Mouse (Mus musculus): ENCODE data around the gene Bcl2l13.

The Bcl2l13 gene

DNA sequence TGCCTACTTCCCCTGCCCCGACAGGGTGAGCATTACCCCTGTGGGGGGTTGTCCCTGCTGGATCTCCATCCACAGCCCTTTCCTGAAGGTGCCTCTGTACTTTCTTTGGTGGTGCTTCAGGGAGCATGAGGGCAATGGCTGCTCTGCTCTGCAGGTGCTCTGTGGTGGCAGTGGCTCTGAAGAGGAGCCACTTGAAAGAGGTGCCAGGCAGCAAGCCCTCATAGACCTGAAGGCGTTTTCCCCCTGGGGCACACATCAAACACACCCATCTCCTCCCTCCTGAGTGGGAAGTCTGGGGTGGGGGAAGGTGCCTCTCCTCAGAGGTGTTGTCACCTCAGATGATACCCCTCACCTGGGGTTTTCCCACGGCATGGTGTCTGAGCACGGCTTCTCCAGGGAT, 98.2 kb downstream of the Bcl2l13 start:
- H3K9me3 ChIP-seq (ENCODE audit: low read length): no peaks in the 10 kb centered on the region
- no peak overlapping the region for H3K4me3 ChIP-seq (replicated peaks; ENCODE audit: low read length)
- no peak for TF ChIP-seq CTCF (conservative IDR thresholded peaks at IDR 0.05; ENCODE audit: low read length)
- TF ChIP-seq NANOG (IDR thresholded peaks at IDR 0.05; ENCODE audit: borderline replicate concordance, low read length): no peak
- TF ChIP-seq POU5F1 (IDR thresholded peaks at IDR 0.05; ENCODE audit: borderline replicate concordance, low read length): no peak
- H3K4me1 ChIP-seq (replicated peaks; ENCODE audit: low read depth, low read length): peaks cover 41% of the 10 kb centered on the region
- no peaks in the 10 kb centered on the region for H3K27me3 ChIP-seq (ENCODE audit: insufficient read depth, low read length)
- H3K36me3 ChIP-seq (ENCODE audit: insufficient read depth, low read length): peaks cover 11% of the 10 kb centered on the region; the same call in 1 of the 2 replicates

DNA sequence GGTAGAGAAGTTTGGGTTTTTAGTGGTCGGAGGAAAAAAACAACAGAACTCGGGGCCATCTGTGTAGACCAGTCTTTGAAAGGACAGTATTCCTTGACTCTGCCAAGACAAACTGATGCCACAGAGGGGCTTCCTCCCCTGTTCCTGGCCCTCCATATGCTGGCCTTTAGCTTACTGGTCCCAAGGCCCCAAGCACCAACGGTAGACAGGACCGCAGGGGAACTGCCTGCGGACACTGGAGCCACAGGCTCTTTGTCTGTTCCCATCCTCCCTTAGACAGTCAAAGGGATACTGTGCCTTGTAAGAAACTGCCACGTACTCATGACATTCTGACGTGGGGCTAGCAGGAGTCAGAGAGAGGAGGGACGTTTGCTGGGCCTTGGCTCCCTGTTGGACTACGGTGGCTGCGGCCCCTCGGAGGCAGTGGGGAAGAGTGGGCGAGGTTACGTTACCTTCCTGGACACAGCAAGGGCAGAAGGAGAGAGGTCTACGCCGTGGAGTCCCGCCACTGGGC, 101.1 kb downstream of the Bcl2l13 start:
- Histone ChIP-seq H3K4me3 (replicated peaks; ENCODE audit: low read length) (no peak overlapping the region), H3K36me3 (ENCODE audit: insufficient read depth, low read length) (peaks cover 11% of the 10 kb centered on the region; the same call in 1 of the 2 replicates), H3K9me3 (ENCODE audit: low read length) (no peaks in the 10 kb centered on the region), H3K4me1 (replicated peaks; ENCODE audit: low read depth, low read length) (peaks cover 64% of the 10 kb centered on the region), H3K27me3 (ENCODE audit: insufficient read depth, low read length) (no peaks in the 10 kb centered on the region)
- no peak for TF ChIP-seq POU5F1 (IDR thresholded peaks at IDR 0.05; ENCODE audit: borderline replicate concordance, low read length)
- TF ChIP-seq NANOG (IDR thresholded peaks at IDR 0.05; ENCODE audit: borderline replicate concordance, low read length): no peak
- TF ChIP-seq CTCF (conservative IDR thresholded peaks at IDR 0.05; ENCODE audit: low read length): no peak

DNA sequence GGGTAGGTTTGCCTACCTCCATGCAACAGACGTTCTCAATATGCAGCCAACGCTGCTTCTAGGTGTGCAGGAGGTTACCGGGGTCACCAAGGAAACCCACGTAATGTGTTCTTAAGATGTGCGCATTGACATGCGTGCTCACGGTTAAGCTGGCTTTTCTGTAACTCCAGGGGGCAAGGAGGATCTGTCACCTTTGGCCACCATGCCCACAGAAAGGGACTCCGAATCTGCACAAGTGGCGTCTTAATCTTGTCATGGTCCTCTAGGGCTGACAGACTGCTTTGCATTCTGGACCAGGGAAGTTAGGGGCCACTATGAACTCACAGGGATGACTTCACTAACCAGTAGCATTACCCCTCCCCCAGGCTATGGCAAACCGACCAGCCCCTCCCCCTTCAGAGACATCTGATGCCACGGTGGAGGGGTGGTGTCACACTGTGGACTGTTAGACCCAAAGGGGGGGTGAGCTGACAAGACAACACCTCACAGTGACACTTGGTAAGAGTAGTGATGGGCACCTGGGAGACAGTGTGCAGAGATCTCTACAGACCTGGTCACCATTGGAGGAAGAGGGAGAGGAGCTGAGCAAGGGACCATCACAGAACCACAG, 102.1 kb downstream of the Bcl2l13 start:
- no peaks in the 10 kb centered on the region for H3K27me3 ChIP-seq (ENCODE audit: insufficient read depth, low read length)
- no peaks in the 10 kb centered on the region for H3K9me3 ChIP-seq (ENCODE audit: low read length)
- TF ChIP-seq CTCF (conservative IDR thresholded peaks at IDR 0.05; ENCODE audit: low read length): no peak
- TF ChIP-seq NANOG (IDR thresholded peaks at IDR 0.05; ENCODE audit: borderline replicate concordance, low read length): no peak
- no peak for TF ChIP-seq POU5F1 (IDR thresholded peaks at IDR 0.05; ENCODE audit: borderline replicate concordance, low read length)

DNA sequence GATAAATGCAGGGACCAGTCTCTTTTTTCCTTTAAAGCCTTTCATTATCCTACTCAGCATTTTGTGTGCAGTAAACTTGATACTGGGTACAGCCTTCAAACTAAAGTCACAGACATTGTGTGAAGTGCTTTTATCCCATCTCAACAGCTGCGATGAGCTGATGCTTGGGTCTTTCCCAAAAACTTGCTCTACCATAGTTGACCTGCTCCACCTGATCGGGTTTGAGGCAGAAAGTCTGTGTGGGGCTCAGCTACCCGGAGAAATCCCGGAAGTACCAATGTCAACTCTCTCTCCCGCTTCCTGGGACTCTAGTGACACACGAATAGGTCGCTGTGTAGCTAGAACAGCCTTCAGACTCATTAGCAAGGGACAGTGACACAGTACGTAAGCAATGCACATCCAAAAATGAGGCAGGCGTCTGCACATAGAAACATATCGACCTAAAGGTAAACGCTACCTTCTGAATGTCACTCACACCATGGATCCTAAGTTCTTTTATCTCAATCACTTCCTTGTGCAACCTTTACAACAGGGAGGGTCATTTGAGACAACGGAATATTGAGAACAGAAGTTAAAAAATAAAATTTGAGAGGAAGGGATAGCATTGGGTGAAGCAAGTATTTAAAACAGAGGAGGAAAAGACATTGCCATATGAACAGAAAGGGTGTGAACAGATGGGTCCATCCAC, 102.9 kb downstream of the Bcl2l13 start:
- TF ChIP-seq POU5F1 (IDR thresholded peaks at IDR 0.05; ENCODE audit: borderline replicate concordance, low read length) (no peak), CTCF (conservative IDR thresholded peaks at IDR 0.05; ENCODE audit: low read length) (no peak), NANOG (IDR thresholded peaks at IDR 0.05; ENCODE audit: borderline replicate concordance, low read length) (no peak)
- Histone ChIP-seq H3K9me3 (ENCODE audit: low read length) (no peaks in the 10 kb centered on the region), H3K27me3 (ENCODE audit: insufficient read depth, low read length) (no peaks in the 10 kb centered on the region), H3K4me3 (replicated peaks; ENCODE audit: low read length) (no peak overlapping the region), H3K36me3 (ENCODE audit: insufficient read depth, low read length) (peaks cover 9% of the 10 kb centered on the region; the same call in 1 of the 2 replicates), H3K4me1 (replicated peaks; ENCODE audit: low read depth, low read length) (peaks cover 69% of the 10 kb centered on the region)

More for the DNA sequence above, 102.1 kb downstream of the Bcl2l13 start:
- Histone ChIP-seq H3K36me3 (ENCODE audit: insufficient read depth, low read length) (peaks cover 10% of the 10 kb centered on the region; the same call in 1 of the 2 replicates), H3K4me3 (replicated peaks; ENCODE audit: low read length) (no peak overlapping the region), H3K4me1 (replicated peaks; ENCODE audit: low read depth, low read length) (peaks cover 62% of the 10 kb centered on the region)

DNA sequence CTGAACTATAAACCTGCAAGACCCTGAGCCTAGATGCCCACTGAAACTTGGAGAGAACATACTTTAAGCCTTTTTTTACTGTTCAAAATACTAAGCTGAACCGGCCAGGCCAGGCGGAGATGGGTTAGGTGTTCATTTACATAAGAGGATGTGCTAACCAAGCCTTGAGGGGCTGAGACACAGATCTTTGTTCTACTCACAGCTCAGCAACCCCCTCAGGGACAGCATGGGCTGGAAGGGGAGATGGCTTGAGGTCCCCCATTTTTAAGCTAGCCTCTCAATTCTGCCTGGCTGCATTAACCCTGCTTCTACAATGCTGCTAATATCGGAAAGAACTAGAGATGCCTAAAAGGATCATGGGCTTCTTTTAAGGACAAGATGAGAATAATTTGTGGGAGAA, 103.8 kb downstream of the Bcl2l13 start:
- Histone ChIP-seq H3K27me3 (ENCODE audit: insufficient read depth, low read length) (no peaks in the 10 kb centered on the region), H3K9me3 (ENCODE audit: low read length) (no peaks in the 10 kb centered on the region)
- no peak for TF ChIP-seq CTCF (conservative IDR thresholded peaks at IDR 0.05; ENCODE audit: low read length)
- no peak for TF ChIP-seq NANOG (IDR thresholded peaks at IDR 0.05; ENCODE audit: borderline replicate concordance, low read length)
- no peak for TF ChIP-seq POU5F1 (IDR thresholded peaks at IDR 0.05; ENCODE audit: borderline replicate concordance, low read length)

DNA sequence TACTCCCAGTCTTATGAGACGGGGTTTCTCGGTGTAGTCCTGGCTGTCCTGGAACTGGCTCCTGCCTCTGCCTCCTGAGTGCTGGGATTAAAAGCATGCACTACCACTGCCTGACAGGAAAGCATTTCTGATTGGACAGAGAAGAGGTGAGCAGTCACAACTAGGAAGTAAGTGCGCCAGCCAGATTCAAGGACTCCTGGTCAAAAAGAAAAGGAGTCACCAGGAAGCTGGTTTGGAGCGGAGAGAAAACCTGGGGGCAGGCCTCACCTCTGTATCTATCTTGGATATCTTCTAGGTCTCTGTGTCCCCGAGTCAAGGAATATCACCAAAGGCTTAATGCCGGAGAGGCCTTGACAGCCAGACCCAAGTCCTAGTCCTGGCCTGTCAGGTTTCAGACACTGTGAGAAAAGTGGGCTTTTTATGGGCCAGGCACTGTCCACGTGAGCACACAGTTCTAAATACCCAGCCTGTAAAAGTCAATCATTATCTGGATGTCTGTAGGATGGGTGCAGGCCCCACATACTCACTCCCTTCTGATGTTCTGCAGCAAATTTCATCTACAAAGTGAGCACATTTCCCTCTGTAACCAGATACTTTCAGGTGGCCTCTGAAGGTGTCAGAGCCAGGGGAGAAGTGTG, 104.6 kb downstream of the Bcl2l13 start:
- Histone ChIP-seq H3K4me3 (replicated peaks; ENCODE audit: low read length) (no peak overlapping the region), H3K36me3 (ENCODE audit: insufficient read depth, low read length) (peaks cover 4% of the 10 kb centered on the region; the same call in 1 of the 2 replicates), H3K4me1 (replicated peaks; ENCODE audit: low read depth, low read length) (peaks cover 53% of the 10 kb centered on the region), H3K27me3 (ENCODE audit: insufficient read depth, low read length) (no peaks in the 10 kb centered on the region), H3K9me3 (ENCODE audit: low read length) (no peaks in the 10 kb centered on the region)
- TF ChIP-seq NANOG (IDR thresholded peaks at IDR 0.05; ENCODE audit: borderline replicate concordance, low read length): no peak
- no peak for TF ChIP-seq POU5F1 (IDR thresholded peaks at IDR 0.05; ENCODE audit: borderline replicate concordance, low read length)
- no peak for TF ChIP-seq CTCF (conservative IDR thresholded peaks at IDR 0.05; ENCODE audit: low read length)

More for the DNA sequence above, 103.8 kb downstream of the Bcl2l13 start:
- Histone ChIP-seq H3K36me3 (ENCODE audit: insufficient read depth, low read length) (peaks cover 4% of the 10 kb centered on the region; the same call in 1 of the 2 replicates), H3K4me1 (replicated peaks; ENCODE audit: low read depth, low read length) (peaks cover 61% of the 10 kb centered on the region), H3K4me3 (replicated peaks; ENCODE audit: low read length) (no peak overlapping the region)

DNA sequence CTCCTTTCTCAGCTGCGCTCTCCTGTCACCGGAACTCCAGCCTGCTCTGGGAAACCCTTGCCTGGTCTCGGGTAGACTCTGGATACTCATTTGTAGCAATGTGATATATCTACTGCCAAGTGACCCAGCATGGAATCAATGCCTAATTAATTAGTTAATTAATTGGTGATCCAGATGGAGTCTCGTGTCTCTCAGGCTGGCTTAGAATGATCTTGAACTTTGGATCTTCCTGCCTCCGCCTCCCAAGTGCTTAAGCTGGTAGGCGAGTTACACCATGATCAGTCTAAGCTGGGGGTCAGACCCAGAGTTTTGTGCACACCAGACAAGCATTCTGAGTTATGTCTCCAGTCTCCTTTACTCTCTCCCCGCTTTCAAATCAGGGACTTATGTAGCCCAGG, 105.1 kb downstream of the Bcl2l13 start:
- H3K9me3 ChIP-seq (ENCODE audit: low read length): no peaks in the 10 kb centered on the region
- H3K36me3 ChIP-seq (ENCODE audit: insufficient read depth, low read length): peaks cover 7% of the 10 kb centered on the region; the same call in 1 of the 2 replicates
- no peaks in the 10 kb centered on the region for H3K27me3 ChIP-seq (ENCODE audit: insufficient read depth, low read length)
- H3K4me1 ChIP-seq (replicated peaks; ENCODE audit: low read depth, low read length): peaks cover 52% of the 10 kb centered on the region
- no peak overlapping the region for H3K4me3 ChIP-seq (replicated peaks; ENCODE audit: low read length)
- TF ChIP-seq NANOG (IDR thresholded peaks at IDR 0.05; ENCODE audit: borderline replicate concordance, low read length) (no peak), POU5F1 (IDR thresholded peaks at IDR 0.05; ENCODE audit: borderline replicate concordance, low read length) (no peak), CTCF (conservative IDR thresholded peaks at IDR 0.05; ENCODE audit: low read length) (no peak)

DNA sequence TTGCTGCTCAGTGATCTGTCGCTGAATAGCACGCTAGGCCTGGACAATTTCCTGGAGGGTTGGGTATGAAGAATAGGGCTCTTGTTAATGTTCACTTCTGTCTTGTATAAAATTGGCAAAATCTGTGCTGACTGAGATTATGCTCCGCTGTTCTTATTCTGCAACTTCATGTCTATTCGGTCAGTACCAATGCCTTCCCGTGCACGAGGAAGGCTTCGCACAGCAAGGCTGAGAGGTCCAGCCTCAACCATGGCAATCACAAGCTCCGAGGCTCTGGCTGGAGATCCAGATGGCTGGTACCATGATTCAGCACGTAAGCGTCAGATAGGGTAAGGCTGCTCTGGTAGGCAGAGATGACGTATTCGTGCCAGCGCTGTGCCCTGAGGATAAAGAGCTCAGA, 105.6 kb downstream of the Bcl2l13 start:
- Histone ChIP-seq H3K27me3 (ENCODE audit: insufficient read depth, low read length) (no peaks in the 10 kb centered on the region), H3K4me1 (replicated peaks; ENCODE audit: low read depth, low read length) (peaks cover 52% of the 10 kb centered on the region), H3K36me3 (ENCODE audit: insufficient read depth, low read length) (peaks cover 7% of the 10 kb centered on the region; the same call in 1 of the 2 replicates), H3K9me3 (ENCODE audit: low read length) (no peaks in the 10 kb centered on the region), H3K4me3 (replicated peaks; ENCODE audit: low read length) (no peak overlapping the region)
- TF ChIP-seq POU5F1 (IDR thresholded peaks at IDR 0.05; ENCODE audit: borderline replicate concordance, low read length): no peak
- no peak for TF ChIP-seq NANOG (IDR thresholded peaks at IDR 0.05; ENCODE audit: borderline replicate concordance, low read length)
- no peak for TF ChIP-seq CTCF (conservative IDR thresholded peaks at IDR 0.05; ENCODE audit: low read length)

Measured in E14TG2a.4 (cell line).